Mouse (Mus musculus) brain, embryonic 14.5 days (tissue): ENCODE data around the gene Adora3.

Experiments used
- CTCF ChIP-seq: fragments of 200-500 bp; IDR thresholded peaks from 2 replicates; pipeline ENCODE4 v1.5.1; 2012; ENCODE audit warnings: inconsistent platforms, mild to moderate bottlenecking, moderate library complexity, borderline replicate concordance; ENCODE audit not compliant: insufficient read depth, insufficient read length; ENCODE audit errors: extremely low read depth
- POLR2A ChIP-seq: fragments of 200-500 bp; IDR thresholded peaks from 2 replicates; pipeline ENCODE4 v1.6.1; 2012; ENCODE audit warnings: mild to moderate bottlenecking, inconsistent platforms, borderline replicate concordance; ENCODE audit not compliant: poor library complexity, insufficient read depth, insufficient read length, severe bottlenecking; ENCODE audit errors: extremely low read depth

GRCm38 (mm10) chr3:105836883-105837282, 33.8 kb upstream of the Adora3 start:
- no peak for TF ChIP-seq CTCF
- TF ChIP-seq POLR2A, result no peak
